Mouse (Mus musculus) urinary bladder, postnatal 4 days (tissue): Measurements from ENCODE around the gene Ubxn1.
"Not testable (repeated sequence)": the region's sequence is repeated elsewhere in the genome, so short reads cannot be mapped to it uniquely, and the experiment has no call there.

ENCODE experiments used
- DNase-seq, 2 experiments: peaks; one replicate each; pipeline ENCODE4 v3.0.0; 2021 to 2022; ENCODE audit warnings: low spot score in 2 of 2

Gene Ubxn1

DNA sequence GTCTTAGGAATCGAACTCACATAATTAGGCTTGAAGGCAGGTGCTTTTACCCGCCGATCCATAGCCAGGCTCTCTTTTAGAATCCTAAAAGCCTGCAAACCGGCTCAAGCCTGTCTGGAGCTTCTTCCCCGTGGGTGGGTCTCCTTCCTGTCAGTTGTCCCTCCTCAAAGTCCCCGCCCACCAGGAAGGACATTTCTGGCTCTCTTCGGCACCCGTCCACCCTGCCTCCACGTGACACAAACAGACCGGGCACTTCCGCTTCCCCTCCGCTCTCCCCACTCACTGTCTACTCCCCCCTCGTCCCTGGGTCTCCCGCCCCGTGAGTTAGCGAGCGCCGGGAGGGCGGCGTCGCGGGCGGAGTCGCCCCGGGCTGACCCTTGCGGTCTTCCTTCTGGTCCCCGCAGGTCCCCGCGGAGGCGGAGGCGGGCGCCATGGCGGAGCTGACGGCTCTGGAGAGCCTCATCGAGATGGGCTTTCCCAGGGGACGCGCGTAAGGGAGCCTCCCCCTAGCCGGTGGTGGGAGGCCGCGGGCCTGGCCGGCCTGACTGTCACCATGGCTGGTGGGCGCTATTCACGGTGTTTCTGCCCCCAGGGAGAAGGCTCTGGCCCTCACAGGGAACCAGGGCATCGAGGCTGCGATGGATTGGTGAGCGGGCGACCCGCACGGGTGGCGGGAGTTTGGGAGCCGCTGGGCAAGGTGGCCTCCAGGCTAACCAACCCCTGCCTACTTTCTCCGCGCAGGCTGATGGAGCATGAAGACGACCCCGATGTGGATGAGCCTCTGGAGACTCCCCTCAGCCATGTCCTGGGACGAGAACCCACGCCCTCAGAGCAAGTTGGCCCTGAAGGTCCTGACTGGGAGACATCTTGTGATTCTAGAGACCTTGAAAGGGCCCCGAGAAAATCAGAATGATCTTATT lies at the start of gene Ubxn1:
Gene Ubxn1 (plus strand): TSS at position 230 of the 920 bp plus-strand sequence.
- peak; percentile 96 to 97 for DNase-seq

DNA sequence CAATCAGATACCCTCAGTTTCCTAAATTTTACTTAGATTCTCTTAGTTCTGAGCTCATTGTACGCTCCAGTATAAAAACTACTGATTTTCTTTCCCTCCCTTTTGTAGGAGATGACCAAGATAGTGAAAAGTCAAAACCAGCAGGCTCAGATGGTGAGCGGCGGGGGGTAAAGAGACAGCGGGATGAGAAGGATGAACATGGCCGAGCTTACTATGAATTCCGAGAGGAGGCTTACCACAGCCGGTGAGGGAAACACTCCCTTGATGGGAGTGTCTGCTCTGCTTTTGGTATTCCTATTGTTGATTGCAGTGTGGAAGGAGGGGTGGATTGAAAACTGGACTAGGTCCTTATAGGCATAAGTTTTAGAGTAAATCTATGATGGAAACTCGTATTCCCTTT lies 48.6 kb upstream of the Ubxn1 start:
- DNase-seq: no peak

DNA sequence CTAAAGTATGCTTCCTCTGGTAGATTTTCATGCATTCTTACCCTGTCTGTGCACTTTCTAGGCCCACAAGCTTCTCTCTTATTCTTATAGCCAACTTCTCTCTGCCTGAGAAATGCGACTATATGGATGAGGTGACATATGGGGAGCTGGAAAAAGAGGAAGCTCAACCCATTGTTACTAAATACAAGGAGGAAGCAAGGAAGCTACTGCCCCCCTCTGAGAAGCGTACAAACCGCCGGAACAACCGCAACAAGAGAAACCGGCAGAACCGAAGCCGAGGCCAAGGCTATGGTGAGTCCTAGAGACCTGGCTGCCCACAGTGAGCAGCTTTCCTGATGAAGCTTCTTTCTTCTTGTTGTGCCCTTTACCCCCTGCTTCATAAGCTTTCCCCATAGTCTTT lies 41.6 kb upstream of the Ubxn1 start, which contains the start of gene AC129217.1:
Gene AC129217.1 (plus strand): TSS at position 114 of the 400 bp plus-strand sequence.
- DNase-seq: no peak

DNA sequence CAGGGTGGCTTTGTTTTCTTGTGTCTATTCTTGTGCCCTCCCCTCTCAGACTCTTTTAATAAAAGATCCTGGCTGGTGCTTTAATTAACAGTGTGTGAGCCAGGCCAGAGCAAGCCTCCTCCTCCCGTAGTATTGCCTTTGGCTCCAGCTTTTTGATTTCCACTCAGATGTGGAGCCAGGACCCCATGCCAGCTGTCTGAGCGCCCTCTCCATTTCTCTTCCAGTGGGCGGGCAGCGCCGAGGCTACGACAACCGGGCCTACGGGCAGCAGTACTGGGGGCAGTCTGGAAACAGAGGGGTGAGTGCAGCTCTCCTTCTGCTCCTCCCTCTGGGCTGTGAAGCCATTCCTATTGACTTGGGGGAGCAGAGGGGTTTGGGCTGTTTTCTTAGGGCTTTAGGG lies 40.6 kb upstream of the Ubxn1 start:
- no peak for DNase-seq

DNA sequence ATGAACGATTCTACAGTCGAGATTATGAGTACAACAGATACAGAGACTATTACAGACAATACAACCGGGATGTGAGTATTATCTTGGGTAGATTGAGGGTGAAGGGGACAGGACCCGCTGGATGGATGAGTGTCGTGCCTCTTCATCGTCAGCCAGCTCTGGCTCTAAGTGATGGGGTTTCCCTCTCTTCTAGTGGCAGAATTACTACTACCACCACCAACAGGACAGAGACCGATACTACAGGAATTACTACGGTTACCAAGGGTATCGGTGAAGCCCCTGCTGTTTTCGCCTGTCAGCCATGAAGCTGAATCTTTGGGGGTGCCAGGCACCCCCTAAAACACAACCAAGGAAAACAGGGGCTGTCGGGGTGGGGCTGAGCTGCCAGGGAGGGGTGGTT lies 40.0 kb upstream of the Ubxn1 start:
- no peak for DNase-seq

DNA sequence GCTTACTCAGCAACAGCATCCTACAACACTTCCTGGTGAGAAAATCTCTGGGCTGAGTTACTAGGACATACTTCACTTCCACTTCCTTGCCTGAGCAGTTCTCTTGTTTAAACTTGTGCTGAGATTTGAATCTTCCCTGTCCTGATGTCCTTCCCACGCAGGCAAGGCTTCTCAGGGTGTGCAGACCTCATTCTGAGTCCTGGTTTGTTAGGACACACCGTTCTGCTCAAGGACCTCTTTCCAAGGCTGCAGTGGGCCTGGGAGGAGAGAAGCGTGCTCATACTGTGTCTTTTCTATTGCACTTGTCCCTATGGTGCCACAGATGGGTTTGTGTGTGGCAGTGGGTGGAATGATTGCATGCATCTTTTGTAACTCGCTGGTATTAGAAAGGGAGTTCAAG lies 38.3 kb upstream of the Ubxn1 start:
- DNase-seq: no peak

DNA sequence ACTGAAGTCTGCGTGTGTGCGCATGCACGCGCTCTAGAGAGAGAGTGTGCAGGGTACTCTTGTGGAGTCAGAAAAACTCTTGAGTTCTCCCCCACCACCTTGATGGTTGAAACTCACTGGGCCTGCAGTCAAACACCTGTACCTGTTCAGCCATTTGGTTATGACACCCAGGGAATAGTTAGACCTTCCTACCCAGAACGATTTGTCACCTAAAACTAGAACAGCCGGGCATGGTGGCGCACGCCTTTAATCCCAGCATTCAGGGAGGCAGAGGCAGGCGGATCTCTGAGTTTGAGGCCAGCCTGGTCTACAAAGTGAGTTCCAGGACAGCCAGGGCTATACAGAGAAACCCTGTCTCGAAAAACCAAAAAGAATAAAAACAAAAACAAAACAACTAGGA lies 35.0 kb upstream of the Ubxn1 start:
- not testable (repeated sequence) for DNase-seq

DNA sequence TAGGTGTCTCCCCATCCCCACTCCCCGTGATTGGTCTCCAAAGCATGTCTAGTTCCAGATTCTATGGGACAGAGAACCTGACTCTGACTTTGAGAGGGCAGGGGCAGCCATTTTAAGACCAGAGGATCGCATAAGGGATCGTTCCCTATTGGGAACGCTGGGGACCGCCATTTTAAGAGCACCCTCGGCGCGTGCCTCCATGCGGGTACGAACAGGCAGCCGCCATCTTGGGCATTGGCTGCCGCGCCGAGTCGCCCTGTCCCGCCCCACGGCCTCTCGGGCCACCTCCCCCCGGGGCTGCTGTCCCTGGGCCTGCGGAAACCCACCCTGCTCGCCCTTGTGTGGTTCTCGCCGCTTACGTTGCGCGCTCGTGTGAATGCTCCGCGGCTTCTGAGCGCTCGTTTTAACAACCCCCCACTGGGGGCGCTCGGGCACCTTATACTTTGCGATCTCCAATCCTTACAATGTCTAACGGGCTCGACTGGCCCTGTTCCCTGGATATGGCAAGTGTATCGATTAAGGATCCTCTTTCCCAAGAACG lies 34.0 kb upstream of the Ubxn1 start, which contains the start of gene Bscl2:
Gene Bscl2 (plus strand): TSS at position 217 of the 541 bp plus-strand sequence.
- DNase-seq: peak; percentile 78 to 79

DNA sequence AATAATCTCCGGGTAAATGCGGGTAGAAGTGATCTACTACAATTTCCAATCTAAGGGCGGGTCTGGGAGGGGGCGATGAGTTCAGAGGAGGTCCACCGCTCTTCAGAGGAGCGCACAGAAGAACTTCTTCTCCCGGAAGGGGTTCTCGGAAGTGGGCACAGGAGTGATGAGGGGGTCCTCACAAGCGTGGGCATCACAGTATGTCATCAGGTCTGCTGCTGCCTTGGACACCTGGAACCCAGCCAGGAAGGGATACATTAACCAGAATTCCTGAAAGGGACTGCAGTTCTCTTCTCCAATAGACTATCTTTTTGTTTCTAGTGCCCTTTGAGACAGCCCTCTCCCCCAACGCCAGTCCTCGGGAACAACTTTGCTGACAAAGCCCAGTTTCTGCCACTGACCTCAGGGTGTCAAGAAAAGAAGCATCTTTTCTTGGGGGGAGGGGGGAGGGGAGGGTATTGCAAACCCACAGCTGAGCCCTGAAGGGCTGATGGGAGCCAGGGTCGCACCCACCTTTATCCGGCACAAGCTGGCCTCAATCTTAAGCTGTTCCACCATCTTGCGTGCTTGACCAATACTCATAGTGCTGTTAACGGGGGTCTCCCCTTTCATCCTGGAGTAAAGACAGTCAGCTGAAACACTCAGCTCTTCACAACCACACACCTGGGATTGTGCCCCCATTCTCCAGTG lies 33.1 kb upstream of the Ubxn1 start:
- no peak for DNase-seq

DNA sequence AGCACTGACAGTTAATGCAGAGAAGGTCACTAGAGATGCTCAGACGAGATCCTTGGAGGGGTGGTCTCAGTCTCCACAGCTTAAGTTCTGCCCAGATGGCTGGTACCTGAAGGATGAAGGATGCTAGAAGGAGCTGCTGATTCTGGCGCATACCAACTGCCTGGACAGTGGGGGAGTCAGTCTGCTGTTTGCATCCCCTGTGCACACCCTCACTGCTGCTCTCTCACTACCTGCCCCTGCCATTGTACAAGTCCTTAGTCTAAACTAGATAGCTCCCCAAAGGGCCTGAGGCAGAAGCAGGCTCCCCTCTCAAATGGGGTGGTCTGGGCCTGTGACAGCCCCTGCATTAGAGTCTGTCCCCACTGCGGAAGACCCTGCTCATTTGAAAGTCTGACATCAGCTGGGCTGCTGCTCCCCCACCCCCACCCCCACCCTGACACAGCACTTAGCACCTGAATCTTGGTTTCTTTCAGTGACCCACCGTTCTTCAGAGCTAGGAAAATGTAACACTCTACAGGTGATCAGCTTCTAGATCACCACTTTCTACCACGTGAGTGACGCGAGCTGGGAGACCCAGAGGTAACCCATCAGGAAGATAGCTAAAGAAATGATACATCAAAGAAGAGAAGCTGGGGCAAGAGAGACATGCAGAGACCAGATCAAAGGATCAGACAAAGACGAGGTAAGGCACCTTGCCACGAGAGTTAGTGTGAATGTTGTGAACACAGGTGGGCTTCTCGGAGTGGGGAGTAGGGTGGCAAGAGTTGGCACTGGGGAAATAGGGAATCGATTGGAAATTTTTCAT lies 32.0 kb upstream of the Ubxn1 start, which contains the start of gene Gng3:
Gene Gng3 (minus strand): TSS at position 92 of the 805 bp plus-strand sequence.
- DNase-seq: no peak

DNA sequence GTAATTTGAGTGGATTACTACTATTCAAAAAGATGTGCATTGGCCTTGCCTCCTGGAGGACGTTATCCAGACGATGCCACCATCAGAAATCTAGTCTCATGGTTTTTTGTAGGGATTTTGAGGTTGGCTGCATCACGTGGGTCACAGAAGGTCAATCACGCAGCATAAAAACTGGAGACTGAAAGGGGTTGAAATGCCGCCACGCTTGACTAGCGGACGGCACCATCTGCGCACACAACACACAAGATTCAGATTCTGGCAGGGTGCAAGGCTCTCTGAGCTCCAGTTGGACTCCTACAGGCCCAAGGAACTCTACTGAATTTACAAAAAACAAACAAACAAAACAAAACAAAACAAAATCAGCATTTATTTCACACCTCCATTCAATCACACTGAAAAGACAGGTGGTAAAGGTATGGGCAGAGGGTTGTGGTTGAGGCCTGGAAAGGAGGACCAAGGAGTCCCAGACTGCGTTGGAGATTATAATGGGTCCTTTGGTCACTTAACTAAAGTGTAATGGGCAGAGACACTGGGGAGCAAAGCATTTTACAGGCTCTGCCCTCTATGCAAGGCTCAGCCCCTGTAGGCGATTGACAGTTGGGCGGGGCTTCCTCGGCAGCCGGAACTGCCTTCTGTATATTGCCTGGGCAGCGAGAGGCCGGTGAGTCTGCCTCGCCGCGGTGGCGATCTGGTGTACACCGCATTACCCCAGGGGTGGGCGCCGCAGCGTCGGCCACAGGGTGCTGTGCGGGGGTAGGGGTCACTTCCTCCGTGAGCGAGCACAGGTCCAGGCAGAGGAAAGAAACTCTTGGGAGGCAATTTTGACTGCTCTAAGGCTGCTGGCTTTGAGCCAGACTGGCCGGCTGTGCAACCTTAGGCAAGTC lies 31.1 kb upstream of the Ubxn1 start:
- DNase-seq: peak; percentile 62 to 74

DNA sequence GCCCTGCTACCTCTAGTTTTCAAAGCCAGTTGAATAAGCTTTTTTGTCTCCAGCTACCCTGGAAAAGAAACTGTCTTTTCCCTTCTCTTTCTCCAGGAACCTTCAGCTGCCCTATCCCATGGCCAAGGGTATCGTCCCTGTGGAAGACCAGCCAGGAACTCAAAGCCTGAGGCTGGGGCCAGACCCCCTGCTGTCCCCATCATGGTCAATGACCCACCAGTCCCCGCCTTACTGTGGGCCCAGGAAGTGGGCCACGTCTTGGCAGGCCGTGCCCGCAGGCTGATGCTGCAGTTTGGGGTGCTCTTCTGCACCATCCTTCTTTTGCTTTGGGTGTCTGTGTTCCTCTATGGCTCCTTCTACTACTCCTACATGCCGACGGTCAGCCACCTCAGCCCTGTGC lies 30.3 kb upstream of the Ubxn1 start:
- DNase-seq: no peak

DNA sequence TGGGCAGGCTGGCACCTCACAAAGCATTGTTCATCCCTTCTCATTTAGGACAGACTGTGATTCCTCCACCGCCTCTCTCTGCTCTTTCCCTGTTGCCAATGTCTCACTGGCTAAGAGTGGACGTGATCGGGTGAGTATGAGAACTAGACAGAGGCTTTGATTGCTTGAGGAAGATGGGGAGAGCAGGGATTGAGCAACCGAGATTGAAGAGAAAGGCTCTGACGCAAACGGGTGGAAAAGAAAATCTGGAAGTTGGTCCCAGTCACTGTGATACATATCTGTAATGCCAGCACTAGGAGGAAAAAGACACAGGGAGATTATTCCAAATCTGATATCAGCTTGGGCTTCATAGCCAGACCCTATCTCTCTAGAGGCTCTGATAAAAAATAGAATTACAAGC lies 28.3 kb upstream of the Ubxn1 start:
- DNase-seq: no peak

DNA sequence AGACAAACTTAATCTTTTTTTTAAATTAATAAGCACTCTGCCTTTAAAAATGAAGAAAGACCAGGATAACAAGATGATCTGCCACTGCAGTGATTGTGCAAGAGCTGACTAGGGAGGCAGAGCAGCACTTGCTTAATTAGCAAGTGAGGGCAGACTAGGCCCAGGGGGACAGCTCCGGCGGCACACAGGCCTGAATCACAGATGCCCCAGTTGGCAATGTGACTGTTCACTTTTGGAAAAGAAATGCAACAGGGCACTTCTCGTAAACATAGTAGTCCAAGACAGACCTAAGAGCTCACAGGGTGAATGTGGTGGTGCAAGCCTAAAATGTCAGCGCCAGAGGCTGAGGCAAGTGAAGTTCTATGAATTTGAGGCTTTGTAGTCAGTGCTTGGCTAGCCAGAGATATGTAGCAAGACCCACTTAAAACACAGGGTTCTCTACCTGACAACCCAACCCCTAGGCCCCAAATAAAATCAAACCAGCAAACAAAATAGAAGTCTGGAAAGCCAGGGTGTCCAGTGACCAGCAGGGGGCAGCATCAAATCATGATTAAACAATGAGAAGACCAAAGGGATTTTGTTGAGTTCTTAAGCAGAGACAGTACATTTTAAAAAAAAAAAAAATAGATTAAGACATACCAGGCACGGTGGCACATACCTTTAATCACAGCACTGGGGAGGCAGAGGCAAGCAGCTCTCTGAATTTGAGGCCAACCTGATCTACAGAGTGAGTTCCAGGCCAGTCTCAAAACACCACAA lies 26.7 kb upstream of the Ubxn1 start:
- DNase-seq: peak; percentile 48 to 83

DNA sequence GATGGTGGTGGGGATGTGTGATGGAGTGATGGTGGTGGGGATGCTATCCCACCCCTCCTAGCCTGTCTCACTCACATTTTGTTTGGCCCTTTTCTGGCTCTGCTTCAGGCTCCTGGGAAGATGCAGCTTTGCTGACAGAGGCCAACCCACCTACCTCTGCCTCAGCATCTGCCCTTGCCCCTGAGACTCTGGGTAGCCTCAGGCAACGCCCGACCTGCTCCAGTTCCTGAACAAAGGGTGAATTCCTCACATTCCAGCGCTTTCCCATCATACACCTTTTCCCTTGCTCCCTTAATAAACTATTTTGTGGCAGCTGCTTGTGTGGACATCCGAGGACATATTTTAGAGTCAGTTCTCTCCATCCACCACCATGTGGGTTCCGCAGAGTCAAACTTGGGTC lies 22.9 kb upstream of the Ubxn1 start:
- no peak for DNase-seq

DNA sequence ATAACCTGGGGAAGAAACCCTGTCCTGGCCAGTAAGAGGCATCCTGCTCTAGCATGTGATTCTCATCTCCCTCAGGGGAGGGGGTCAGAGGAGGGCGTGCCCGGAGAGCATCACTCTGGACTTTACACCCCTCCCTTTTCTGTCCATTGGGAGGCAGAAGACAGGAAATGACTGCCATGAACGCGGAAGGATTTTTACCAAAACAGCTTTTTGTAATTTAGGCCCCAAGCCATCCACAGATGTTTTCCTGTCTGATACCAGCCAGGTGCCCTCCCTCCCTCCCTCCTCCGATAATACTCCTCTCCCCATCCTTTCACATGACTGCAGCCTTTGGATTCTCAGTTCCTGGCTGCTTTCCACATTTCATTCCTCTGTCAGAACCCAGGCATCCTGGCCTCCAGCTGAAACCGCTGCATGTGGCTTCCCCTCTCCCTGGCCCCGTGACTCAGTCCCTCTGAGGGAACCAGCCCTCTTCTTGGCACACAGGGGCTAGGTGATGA lies 20.8 kb upstream of the Ubxn1 start, which contains the start of gene Lrrn4cl:
Gene Lrrn4cl (plus strand): TSS at position 367 of the 500 bp plus-strand sequence.
- peak; percentile 57 to 67 for DNase-seq

DNA sequence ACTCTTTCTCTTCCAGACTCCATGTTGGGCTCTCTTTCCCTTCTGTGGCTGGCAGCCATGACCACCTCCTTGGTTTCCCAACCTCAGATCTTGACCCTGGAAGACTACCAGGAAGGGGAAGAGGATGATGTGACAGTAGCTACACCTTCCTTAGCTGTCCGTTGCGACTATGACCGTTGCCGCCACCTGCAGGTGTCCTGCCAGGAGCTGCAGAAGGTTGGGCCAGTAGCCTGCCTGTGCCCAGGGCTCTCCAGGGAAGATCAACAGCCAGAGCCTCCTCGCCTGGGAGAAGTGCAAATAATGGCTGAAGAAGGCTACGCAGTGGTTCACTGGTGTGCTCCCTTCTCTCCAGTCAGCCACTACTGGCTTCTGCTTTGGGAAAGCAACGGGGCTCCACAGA lies 19.7 kb upstream of the Ubxn1 start:
- DNase-seq: no peak

DNA sequence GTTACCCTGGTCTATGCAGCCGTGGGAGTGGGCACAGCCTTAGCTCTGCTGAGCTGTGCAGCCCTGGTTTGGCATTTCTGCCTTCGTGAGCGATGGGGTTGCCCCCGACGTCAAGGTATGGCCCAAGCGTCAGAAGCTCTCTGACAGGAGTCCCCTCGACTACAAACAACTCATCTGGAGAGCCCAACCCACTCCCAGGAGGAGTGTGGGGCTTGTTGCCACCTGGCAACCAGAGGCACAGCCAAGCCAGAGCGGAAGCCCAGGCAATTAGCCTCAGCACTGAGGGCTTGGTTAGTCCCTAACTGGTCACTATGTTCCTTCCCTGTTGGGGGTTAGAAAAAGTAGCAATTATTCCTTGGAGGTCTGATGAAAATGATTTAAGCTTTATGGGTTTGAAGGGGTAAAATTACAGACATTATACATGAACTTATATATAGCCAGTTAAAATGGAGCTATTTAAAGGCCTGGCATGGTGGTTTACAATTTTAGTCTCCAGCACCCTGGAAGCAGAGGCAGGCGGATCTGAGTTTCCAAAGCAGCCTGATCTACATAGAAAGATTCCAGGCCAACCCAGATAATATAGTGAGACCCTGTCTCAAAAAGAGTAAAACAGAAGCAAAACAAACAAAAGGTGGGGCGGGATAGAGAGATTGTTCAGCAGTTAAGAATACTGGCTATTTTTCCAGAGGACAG lies 18.9 kb upstream of the Ubxn1 start:
- no peak for DNase-seq

DNA sequence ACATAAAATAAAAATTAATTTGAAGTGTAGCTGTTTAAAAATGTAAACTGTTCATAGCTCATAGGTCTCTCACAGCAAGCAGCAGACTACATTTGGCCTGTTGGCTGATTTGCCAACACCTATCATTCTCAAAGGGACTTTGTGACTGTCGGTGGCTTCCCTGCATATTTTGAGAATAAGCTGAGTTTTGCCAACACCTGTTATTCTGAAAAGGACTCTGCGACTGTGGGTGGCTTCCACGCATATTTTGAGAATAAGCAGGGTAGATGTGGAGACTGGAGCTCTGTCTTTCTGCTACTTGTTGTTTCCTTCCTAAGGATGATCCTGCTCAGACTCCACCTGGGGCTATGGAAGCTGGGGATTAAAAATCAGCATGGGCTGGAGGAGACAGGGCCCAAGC lies 18.2 kb upstream of the Ubxn1 start:
- no peak for DNase-seq
